Mouse (Mus musculus) kidney, adult 11 months (tissue): ENCODE results near the gene Ascc2.

ENCODE experiments used
- DNase-seq: peaks from one replicate; pipeline ENCODE4 v3.0.0; 2022

The Ascc2 gene

DNA sequence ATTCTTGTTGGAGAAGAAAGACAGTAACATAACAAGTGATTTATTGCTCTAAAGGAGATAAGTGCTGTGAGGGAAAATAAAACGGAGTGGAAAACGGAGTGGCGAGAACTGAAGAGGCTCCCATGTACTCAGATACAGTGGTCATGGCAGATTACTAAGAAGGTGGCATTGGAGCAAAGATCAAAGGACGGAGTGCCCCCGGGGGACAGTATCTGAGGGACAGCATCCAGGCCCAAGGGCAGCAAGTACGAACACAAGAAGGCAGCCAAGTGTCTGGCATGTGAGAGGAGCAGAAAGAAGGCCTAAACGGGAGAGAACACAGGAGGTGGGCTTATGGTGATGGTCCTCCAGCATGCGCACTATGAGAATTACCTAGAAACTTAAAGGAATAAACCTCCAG lies 84.2 kb downstream of the Ascc2 start:
- DNase-seq, result no peak

DNA sequence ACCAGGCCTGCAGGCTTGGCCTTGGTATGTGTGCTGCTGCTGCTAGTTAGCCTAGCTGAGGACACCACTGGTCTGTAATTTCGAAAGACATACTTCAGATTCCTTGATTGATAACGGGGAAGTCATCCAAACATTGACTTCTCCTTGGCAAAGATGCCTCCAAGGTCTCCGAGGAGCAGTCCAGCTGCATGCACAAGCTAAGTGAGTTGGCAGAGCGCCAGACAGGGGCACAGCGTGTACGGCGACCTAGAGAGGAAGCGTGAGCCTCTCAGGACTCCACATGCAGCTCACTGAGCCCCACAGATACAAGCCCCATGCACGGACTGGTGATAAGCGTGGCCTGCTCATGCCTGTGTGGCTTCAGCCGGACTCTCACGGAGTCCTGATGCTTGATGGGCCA lies 92.1 kb downstream of the Ascc2 start:
- no peak for DNase-seq

DNA sequence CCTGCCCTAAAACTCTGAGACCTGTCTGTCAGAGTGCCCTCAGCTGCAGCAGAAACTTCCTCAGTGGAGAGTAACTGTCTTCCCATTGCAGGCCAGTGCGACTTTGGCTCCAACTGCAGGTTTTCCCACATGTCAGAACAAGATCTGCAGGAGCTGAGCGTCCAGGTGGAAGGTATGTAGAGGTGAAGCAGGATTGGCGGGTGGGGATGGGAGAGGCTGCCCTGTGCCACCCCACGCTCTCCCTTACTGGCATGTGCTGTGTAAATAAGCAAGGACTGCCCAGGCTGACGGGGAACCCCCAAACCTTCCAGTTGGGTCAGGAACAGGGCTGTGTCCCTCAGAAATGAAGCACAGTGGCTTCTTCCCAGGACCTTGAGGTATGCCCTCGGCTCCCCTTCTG lies 92.5 kb downstream of the Ascc2 start:
- DNase-seq, result no peak

DNA sequence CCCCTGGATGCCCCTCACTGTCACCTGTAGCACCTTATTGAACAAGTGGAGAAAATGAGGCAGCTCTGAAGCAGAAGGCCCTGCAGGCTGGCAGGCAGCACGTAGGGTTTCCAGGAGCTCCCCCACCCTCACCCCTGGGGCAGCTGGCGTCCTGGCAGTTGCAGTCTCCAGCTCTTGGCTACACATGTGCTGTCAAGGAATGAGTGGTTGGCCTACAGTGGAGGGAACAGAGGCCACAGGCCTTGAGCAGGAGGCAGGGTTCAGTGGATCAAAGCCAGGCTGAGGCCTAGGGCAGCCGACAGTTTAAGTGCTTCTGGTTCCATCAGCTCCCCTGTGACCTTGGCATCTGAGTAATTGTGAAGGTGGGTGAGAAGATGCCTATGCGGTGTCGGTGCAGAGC lies 93.4 kb downstream of the Ascc2 start:
- no peak for DNase-seq

DNA sequence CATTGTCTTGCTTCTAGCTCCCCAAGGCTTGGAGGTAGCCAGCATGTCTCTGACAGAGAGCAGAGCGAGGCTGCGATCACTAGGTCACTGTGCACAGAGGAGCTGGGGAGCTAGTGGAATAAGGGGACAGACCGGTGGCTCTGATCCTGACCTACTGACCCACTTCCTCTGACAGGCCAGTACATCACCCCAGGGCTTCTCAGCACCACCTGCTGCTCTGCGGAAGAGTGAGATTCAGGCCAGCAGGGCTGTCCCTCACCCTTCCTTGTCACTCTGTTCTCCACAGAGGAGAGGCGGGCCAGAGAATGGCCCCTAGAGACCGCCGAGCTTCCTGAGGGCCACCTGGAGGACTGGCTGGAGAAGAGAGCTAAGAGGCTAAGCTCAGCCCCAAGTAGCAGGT lies 94.2 kb downstream of the Ascc2 start:
- DNase-seq, result no peak

DNA sequence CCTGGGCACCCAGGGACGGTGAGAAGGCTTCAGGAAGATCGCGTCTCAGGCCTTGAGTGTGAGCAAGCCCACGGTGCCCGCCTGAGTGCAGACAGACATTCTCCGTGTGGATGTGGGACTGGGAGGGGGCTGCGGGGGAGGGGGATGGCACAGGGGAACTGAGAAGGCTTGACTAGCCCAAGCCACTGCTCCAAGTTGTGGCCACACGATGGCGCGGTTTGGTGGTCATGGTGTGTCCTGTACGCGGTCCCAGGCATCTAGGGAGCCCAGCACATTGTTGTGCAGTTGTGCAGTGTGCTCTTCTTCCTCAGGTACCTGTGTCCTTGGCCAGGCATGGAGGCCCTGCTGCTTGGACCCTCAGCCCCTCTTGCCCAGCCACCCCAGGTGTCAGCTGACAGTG lies 96.6 kb downstream of the Ascc2 start:
- DNase-seq, result no peak
